Mouse (Mus musculus): ENCODE measurements at regions not wholly inside any gene's neighbourhood (a gene's known extent, or its start where the extent isn't known, plus 50 kb on each side); places are given as distances from the start of the nearest gene placed in this dataset.
A peak's percentile ranks its signal among the peaks of the same experiment; 100 is the strongest.

- no peak for DNase-seq (ENCODE audit: low spot score in 2 of 2)
Measured at GRCm38 (mm10) chr12:92509494-92509893, 660.5 kb upstream of the Sel1l start.

- no peak for DNase-seq (ENCODE audit: low spot score in 2 of 2)
Measured at GRCm38 (mm10) chr12:92508796-92509489, 660.0 kb upstream of the Sel1l start.

- DNase-seq (ENCODE audit: low spot score in 2 of 2), result no peak
Measured at GRCm38 (mm10) chr12:92483984-92484383, 635.0 kb upstream of the Sel1l start.

- no peak for DNase-seq (ENCODE audit: low spot score in 2 of 2)
Measured at GRCm38 (mm10) chr12:92474293-92475062, 625.5 kb upstream of the Sel1l start.

- DNase-seq (ENCODE audit: low spot score in 2 of 2), result no peak
Measured at GRCm38 (mm10) chr12:92451110-92451818, 602.3 kb upstream of the Sel1l start.

GRCm38 (mm10) chr12:92418458-92418857, 569.5 kb upstream of the Sel1l start:
- DNase-seq (ENCODE audit: low spot score in 2 of 2), result no peak

- no peak for DNase-seq (ENCODE audit: low spot score in 2 of 2)
Measured at GRCm38 (mm10) chr12:92405506-92405905, 556.5 kb upstream of the Sel1l start.

- DNase-seq (ENCODE audit: low spot score in 2 of 2), result no peak
Measured at GRCm38 (mm10) chr12:92400987-92401386, 552.0 kb upstream of the Sel1l start.

GRCm38 (mm10) chr12:92386195-92386594, 537.2 kb upstream of the Sel1l start:
- no peak for DNase-seq (ENCODE audit: low spot score in 2 of 2)

- no peak for DNase-seq (ENCODE audit: low spot score in 2 of 2)
Measured at GRCm38 (mm10) chr12:92384266-92384937, 535.4 kb upstream of the Sel1l start.

- DNase-seq (ENCODE audit: low spot score in 2 of 2), result peak in 1 of 2 experiments; percentile 10
Measured at GRCm38 (mm10) chr12:92379130-92379529, 530.2 kb upstream of the Sel1l start.

- no peak for DNase-seq (ENCODE audit: low spot score in 2 of 2)
Measured at GRCm38 (mm10) chr12:92365926-92366325, 517.0 kb upstream of the Sel1l start.

- no peak for DNase-seq (ENCODE audit: low spot score in 2 of 2)
Measured at GRCm38 (mm10) chr12:92353386-92354257, 504.7 kb upstream of the Sel1l start.

GRCm38 (mm10) chr12:92318241-92318640, 469.3 kb upstream of the Sel1l start:
- DNase-seq (ENCODE audit: low spot score in 2 of 2), result no peak

GRCm38 (mm10) chr12:92317609-92318008, 468.7 kb upstream of the Sel1l start:
- no peak for DNase-seq (ENCODE audit: low spot score in 2 of 2)

GRCm38 (mm10) chr12:92316285-92316684, 467.3 kb upstream of the Sel1l start:
- DNase-seq (ENCODE audit: low spot score in 2 of 2), result no peak

GRCm38 (mm10) chr12:92315820-92316219, 466.9 kb upstream of the Sel1l start:
- DNase-seq (ENCODE audit: low spot score in 2 of 2), result no peak

- peak; percentile 70 to 84 for DNase-seq (ENCODE audit: low spot score in 2 of 2)
Measured at GRCm38 (mm10) chr12:92302951-92303591, 454.1 kb upstream of the Sel1l start.

- DNase-seq (ENCODE audit: low spot score in 2 of 2), result no peak
Measured at GRCm38 (mm10) chr12:92294887-92295286, 445.9 kb upstream of the Sel1l start.

GRCm38 (mm10) chr12:92293341-92293720, 444.4 kb upstream of the Sel1l start:
- no peak for DNase-seq (ENCODE audit: low spot score in 2 of 2)

Data from layer of hippocampus, postnatal 14 days (tissue).